Mouse (Mus musculus) myocyte (in vitro differentiated cells): ENCODE data around the gene Gnl1.
"Not testable (repeated sequence)": the region's sequence is repeated elsewhere in the genome, so short reads cannot be mapped to it uniquely, and the experiment has no call there.

Experiments
- MYOG ChIP-seq, 3 experiments: IDR thresholded peaks; one replicate each; pipeline ENCODE4 v1.6.1; 2011; ENCODE audit warnings: control low read depth in 2 of 3, low read depth in 2 of 3, mild to moderate bottlenecking in 2 of 3; ENCODE audit not compliant: insufficient read length in 2 of 3, control insufficient read depth in 1 of 3, insufficient read depth in 1 of 3
- POLR2A ChIP-seq: IDR thresholded peaks from one replicate; pipeline ENCODE4 v1.6.1; 2011; ENCODE audit warnings: low read depth, mild to moderate bottlenecking, control low read depth, moderate library complexity; ENCODE audit not compliant: insufficient read length
- POLR2AphosphoS2 ChIP-seq: IDR thresholded peaks from one replicate; pipeline ENCODE4 v1.6.1; 2011; ENCODE audit warnings: low read depth, control low read depth; ENCODE audit not compliant: insufficient read length
- USF1 ChIP-seq: IDR thresholded peaks from one replicate; pipeline ENCODE4 v1.6.1; 2011; ENCODE audit warnings: low read depth, mild to moderate bottlenecking, control low read depth, moderate library complexity

GRCm38 (mm10) chr17:36004409-36004808 is 24.8 kb downstream of the Gnl1 start:
- not testable (repeated sequence) for TF ChIP-seq MYOG (IDR thresholded peaks at IDR 0.05; ENCODE audit: control insufficient read depth in 1 of 3, insufficient read depth in 1 of 3, insufficient read length in 2 of 3, low read depth in 2 of 3); POLR2A; POLR2AphosphoS2; USF1
